Mouse (Mus musculus) lung, postnatal 0 days (tissue): ENCODE measurements around the gene 2010003K11Rik. TPM values are rescaled to one million over a fixed set of nuclear protein-coding genes. Genes with fewer than 3 reads are reported as not detected.

Experiments used
- ATAC-seq: fragments of 200-750 bp; cut with Nextera tagmentation; 2 replicates; pipeline ENCODE4 v1.8.0; 2017; ENCODE audit warnings: moderate library complexity
- DNase-seq: peaks from one replicate; pipeline ENCODE4 v3.0.0-alpha.2; 2016; ENCODE audit warnings: low spot score
- H3K27ac ChIP-seq: fragments of 300-500 bp; sonication (generic); 2 replicates; pipeline ENCODE4 v1.5.1; 2014; ENCODE audit warnings: antibody characterized with exemption, mild to moderate bottlenecking, low read length, mixed read lengths
- H3K27me3 ChIP-seq: fragments of 300-500 bp; sonication (generic); replicated peaks from 2 replicates; pipeline ENCODE4 v1.6.1; 2014; ENCODE audit warnings: low read length, mixed read lengths; ENCODE audit not compliant: insufficient read depth
- H3K36me3 ChIP-seq: fragments of 300-500 bp; sonication (generic); 2 replicates; pipeline ENCODE4 v1.6.1; 2014; ENCODE audit warnings: low read length, mixed read lengths; ENCODE audit not compliant: insufficient read depth
- H3K4me1 ChIP-seq: fragments of 300-500 bp; sonication (generic); 2 replicates; pipeline ENCODE4 v1.6.1; 2014; ENCODE audit warnings: antibody characterized with exemption, low read depth, low read length, mixed read lengths; ENCODE audit not compliant: insufficient read depth
- H3K4me2 ChIP-seq: fragments of 300-500 bp; sonication (generic); replicated peaks from 2 replicates; pipeline ENCODE4 v1.6.1; 2014; ENCODE audit warnings: low read depth, mild to moderate bottlenecking, low read length, moderate library complexity, mixed read lengths
- H3K4me3 ChIP-seq: fragments of 300-500 bp; sonication (generic); 2 replicates; pipeline ENCODE4 v1.5.1; 2014; ENCODE audit warnings: low read depth, low read length
- H3K9ac ChIP-seq: fragments of 300-500 bp; sonication (generic); replicated peaks from 2 replicates; pipeline ENCODE4 v1.6.1; 2014; ENCODE audit warnings: low read depth, mild to moderate bottlenecking
- H3K9me3 ChIP-seq: fragments of 300-500 bp; sonication (generic); 2 replicates; pipeline ENCODE4 v1.6.1; 2016; ENCODE audit warnings: low read length, mixed read lengths
- CTCF ChIP-seq: IDR thresholded peaks from 2 replicates; pipeline ENCODE4 v1.5.1; 2016; ENCODE audit warnings: antibody characterized with exemption, mild to moderate bottlenecking
- EP300 ChIP-seq: IDR thresholded peaks from 2 replicates; pipeline ENCODE4 v1.6.1; 2016; ENCODE audit warnings: antibody characterized with exemption, mild to moderate bottlenecking, control low read depth
- WGBS: fragments of 180-500 bp; shearing (Covaris S2); extraction: QIAGEN DNeasy Blood & Tissue Kit; methylation state at CpG from one replicate; pipeline ENCODE4 v1.1.7; 2014; 5-methylcytosine and 5-hydroxymethylcytosine counted together
- polyA plus RNA-seq: library from polyadenylated mRNA; unstranded; fragments of >200 nt; fragmentation: Nextera tagmentation; extraction: Ambion mirVana; gene quantifications from 2 replicates; pipeline ENCODE4 v1.2.1, GENCODE M21; 2015

2010003K11Rik gene
- polyA plus RNA-seq, 1 experiment from 2014 or later: 0.20 TPM

GRCm38 (mm10) chr19:4474739-4475138, 23.6 kb downstream of the 2010003K11Rik start:
- Histone ChIP-seq H3K9me3 (no peaks in the 10 kb centered on the region), H3K36me3 (no peaks in the 10 kb centered on the region), H3K27me3 (peaks cover 8% of the 10 kb centered on the region; the same call in 1 of the 2 replicates), H3K4me3 (no peak overlapping the region), H3K4me1 (peaks cover 4% of the 10 kb centered on the region; the same call in 1 of the 2 replicates), H3K4me2 (no peak overlapping the region), H3K27ac (no peak overlapping the region), H3K9ac (no peak overlapping the region)
- 61% methylated on average over 3 of the region's 3 CpGs for WGBS
- no peak for DNase-seq
- TF ChIP-seq EP300 (no peak), CTCF (no peak)
- no peak for ATAC-seq

DNA sequence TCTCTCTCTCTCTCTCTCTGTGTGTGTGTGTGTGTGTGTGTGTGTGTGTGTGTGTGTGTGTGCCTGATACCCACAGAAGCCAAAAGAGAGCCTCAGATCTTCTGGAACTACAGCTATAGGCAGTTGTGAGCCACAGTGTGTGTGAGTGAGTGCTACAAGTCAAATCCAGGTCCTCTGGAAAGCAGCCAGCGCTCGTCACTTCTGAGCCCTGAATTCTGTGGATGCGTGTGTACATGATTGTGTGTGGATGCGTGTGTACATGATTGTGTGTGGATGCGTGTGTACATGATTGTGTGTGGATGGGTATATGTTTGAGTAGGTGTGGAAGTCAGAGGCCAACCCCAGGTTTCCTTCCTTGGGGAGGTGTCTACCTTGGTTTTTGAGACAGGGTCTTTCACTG, 24.8 kb downstream of the 2010003K11Rik start:
- DNase-seq (no peak), ATAC-seq (no peak)
- no peak for TF ChIP-seq EP300
- TF ChIP-seq CTCF: no peak
- Histone ChIP-seq H3K9ac (no peak overlapping the region), H3K4me1 (peaks cover 4% of the 10 kb centered on the region; the same call in 1 of the 2 replicates), H3K27ac (no peak overlapping the region), H3K9me3 (no peaks in the 10 kb centered on the region), H3K4me2 (no peak overlapping the region), H3K27me3 (peaks cover 8% of the 10 kb centered on the region; the same call in 1 of the 2 replicates), H3K4me3 (no peak overlapping the region), H3K36me3 (no peaks in the 10 kb centered on the region)
- 81% methylated on average over 5 of the region's 5 CpGs for WGBS

DNA sequence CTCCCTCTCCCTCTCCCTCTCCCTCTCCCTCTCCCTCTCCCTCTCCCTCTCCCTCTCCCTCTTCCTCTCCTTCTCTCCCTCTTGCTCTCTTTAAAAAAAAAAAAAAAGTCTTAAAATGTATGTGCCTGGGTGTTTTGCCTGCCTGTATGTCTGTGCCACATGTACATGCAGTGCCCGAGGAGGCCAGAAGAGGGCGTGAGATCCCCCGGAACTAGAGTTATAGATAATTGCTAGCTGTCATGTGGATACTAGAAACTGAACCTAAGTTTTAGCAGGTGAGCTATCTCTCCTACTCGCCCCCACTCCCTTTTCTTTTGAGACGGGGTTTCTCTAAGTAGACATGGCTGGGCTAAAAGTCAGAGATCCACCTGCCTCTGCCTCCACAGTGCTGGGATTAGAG, 30.0 kb downstream of the 2010003K11Rik start:
- 29% methylated on average over 5 of the region's 5 CpGs for WGBS
- Histone ChIP-seq H3K4me3 (no peak overlapping the region), H3K9ac (no peak overlapping the region), H3K4me2 (no peak overlapping the region), H3K9me3 (no peaks in the 10 kb centered on the region), H3K4me1 (no peaks in the 10 kb centered on the region), H3K36me3 (no peaks in the 10 kb centered on the region), H3K27ac (no peak overlapping the region), H3K27me3 (no peaks in the 10 kb centered on the region)
- ATAC-seq: no peak
- TF ChIP-seq CTCF (peak; percentile 52), EP300 (no peak)
- no peak for DNase-seq

DNA sequence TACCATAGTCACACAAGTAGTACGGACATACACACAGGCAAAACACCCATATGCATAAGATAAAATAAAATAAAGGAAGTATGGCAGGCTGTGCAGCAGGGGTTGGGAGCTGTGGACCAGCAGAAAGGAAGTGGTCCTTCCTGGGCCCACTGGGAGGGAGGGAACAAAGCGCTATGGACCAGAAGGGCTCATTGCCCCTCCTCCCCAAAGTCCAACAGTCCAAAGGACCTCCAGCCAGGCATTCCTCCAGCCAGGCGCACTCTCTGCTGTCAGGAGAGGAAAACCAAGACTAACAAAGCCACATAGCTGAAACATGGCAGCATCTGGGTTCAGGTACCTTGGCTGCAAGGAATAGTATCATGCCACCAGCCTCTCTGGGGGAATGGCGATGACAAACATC, 33.7 kb downstream of the 2010003K11Rik start:
- H3K4me2 ChIP-seq: no peak overlapping the region
- ATAC-seq (no peak), DNase-seq (no peak)
- 75% methylated on average over 4 of the region's 4 CpGs for WGBS
- no peak overlapping the region for H3K9ac ChIP-seq
- no peaks in the 10 kb centered on the region for H3K36me3 ChIP-seq
- H3K4me3 ChIP-seq: no peak overlapping the region
- no peaks in the 10 kb centered on the region for H3K9me3 ChIP-seq
- TF ChIP-seq EP300 (no peak), CTCF (no peak)
- no peak overlapping the region for H3K27ac ChIP-seq
- no peaks in the 10 kb centered on the region for H3K4me1 ChIP-seq
- no peaks in the 10 kb centered on the region for H3K27me3 ChIP-seq

- WGBS: 71% methylated on average over 8 of the region's 8 CpGs
- ATAC-seq: no peak
- Histone ChIP-seq H3K4me2 (no peak overlapping the region), H3K9me3 (no peaks in the 10 kb centered on the region), H3K27me3 (no peaks in the 10 kb centered on the region), H3K9ac (no peak overlapping the region), H3K4me3 (no peak overlapping the region), H3K27ac (no peak overlapping the region), H3K36me3 (no peaks in the 10 kb centered on the region), H3K4me1 (no peaks in the 10 kb centered on the region)
- TF ChIP-seq EP300 (no peak), CTCF (no peak)
- no peak for DNase-seq
Observed at GRCm38 (mm10) chr19:4461981-4462380, 36.4 kb downstream of the 2010003K11Rik start.

DNA sequence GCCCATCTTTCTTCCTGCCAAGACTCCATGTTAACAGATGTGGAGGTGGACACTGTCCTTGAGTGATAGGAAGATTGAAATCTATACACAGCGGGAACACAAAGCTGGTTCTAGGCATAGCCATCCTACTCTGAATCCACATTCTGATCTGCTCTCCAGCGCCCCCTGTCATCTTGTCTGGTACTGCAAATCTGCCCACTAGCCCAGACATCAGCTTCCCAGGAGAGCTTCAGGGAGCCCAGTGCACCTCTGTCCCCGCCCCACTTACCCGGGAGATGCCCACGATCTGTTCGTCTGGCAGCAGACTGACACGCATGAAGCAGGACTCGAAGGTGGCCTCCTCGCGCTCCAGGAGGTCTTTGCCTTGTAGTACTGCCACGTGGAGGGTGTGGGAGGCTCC, 42.2 kb downstream of the 2010003K11Rik start:
- Histone ChIP-seq H3K27ac (no peak overlapping the region), H3K27me3 (no peaks in the 10 kb centered on the region), H3K9ac (no peak overlapping the region), H3K9me3 (no peaks in the 10 kb centered on the region), H3K4me3 (no peak overlapping the region), H3K4me1 (no peaks in the 10 kb centered on the region), H3K36me3 (no peaks in the 10 kb centered on the region), H3K4me2 (no peak overlapping the region)
- ATAC-seq: no peak; the same call in 1 of the 2 replicates
- WGBS: 13% methylated on average over 11 of the region's 11 CpGs
- peak; percentile 24 for DNase-seq
- TF ChIP-seq CTCF: peak; percentile 81
- TF ChIP-seq EP300: no peak
